Mouse (Mus musculus) thymus, adult 2 months (tissue): ENCODE results near the gene Acmsd. TPM values are rescaled to one million over a fixed set of nuclear protein-coding genes. Genes with fewer than 3 reads are reported as not detected.

Experiments
- DNase-seq: peaks from one replicate; pipeline ENCODE4 v3.0.0; 2021
- H3K27ac ChIP-seq: fragments of 200-500 bp; 2 replicates; pipeline ENCODE4 v1.5.1; 2012; ENCODE audit warnings: low read length, control low read depth; ENCODE audit not compliant: control insufficient read depth, insufficient read depth
- H3K27me3 ChIP-seq: fragments of 200-500 bp; 2 replicates; pipeline ENCODE4 v1.6.1; 2012; ENCODE audit warnings: mild to moderate bottlenecking, low read length, moderate library complexity, mixed read lengths; ENCODE audit not compliant: control insufficient read depth, insufficient read depth
- H3K36me3 ChIP-seq: fragments of 200-500 bp; 2 replicates; pipeline ENCODE4 v1.6.1; 2012; ENCODE audit warnings: mild to moderate bottlenecking, low read length, moderate library complexity; ENCODE audit not compliant: control insufficient read depth, insufficient read depth
- H3K4me1 ChIP-seq: fragments of 200-500 bp; replicated peaks from 2 replicates; pipeline ENCODE4 v1.6.1; 2012; ENCODE audit warnings: low read length; ENCODE audit not compliant: control insufficient read depth, insufficient read depth
- H3K4me3 ChIP-seq: fragments of 200-500 bp; 2 replicates; pipeline ENCODE4 v1.5.1; 2012; ENCODE audit warnings: mild to moderate bottlenecking, low read length, control low read depth, moderate library complexity; ENCODE audit not compliant: control insufficient read depth, insufficient read depth
- CTCF ChIP-seq: fragments of 200-500 bp; IDR thresholded peaks from 2 replicates; pipeline ENCODE4 v1.5.1; 2012; ENCODE audit warnings: mild to moderate bottlenecking, control low read depth, low read length, moderate library complexity, borderline replicate concordance; ENCODE audit not compliant: control insufficient read depth, poor library complexity, insufficient read depth; ENCODE audit errors: extremely low read depth
- POLR2A ChIP-seq: fragments of 200-500 bp; IDR thresholded peaks from 2 replicates; pipeline ENCODE4 v1.6.1; 2012; ENCODE audit warnings: mild to moderate bottlenecking, low read length, control low read depth, moderate library complexity; ENCODE audit not compliant: control insufficient read depth, poor library complexity, insufficient read depth; ENCODE audit errors: extremely low read depth
- WGBS: fragments of 180-500 bp; shearing (Covaris S2); methylation state at CpG from one replicate; pipeline ENCODE4 v1.1.7; 2018; 5-methylcytosine and 5-hydroxymethylcytosine counted together
- polyA plus RNA-seq: library from polyadenylated mRNA; depleted of rRNA; stranded (reverse); fragments of >200 nt; gene quantifications from 2 replicates; pipeline ENCODE4 v1.2.3, GENCODE M21; 2012; rRNA removed

Gene Acmsd
- polyA plus RNA-seq, 1 experiment, result 0.03 TPM

DNA sequence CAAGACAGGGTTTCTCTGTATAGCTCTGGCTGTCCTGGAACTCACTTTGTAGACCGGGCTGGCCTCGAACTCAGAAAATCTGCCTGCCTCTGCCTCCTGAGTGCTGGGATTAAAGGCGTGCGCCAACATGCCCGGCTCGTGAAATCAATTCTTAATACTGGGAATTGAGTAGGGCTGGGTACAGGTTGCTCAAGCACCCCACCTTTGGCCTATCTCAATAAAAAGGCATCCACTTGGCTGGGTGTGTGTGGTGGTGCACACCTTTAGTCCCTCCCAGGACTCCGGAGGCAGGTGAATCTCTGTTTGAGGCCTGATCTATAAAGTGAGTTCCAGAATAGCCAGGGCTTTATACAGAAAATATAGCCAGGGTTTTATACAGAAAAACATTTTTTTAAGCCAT, 79.5 kb downstream of the Acmsd start:
- Histone ChIP-seq H3K27me3 (no peaks in the 10 kb centered on the region), H3K4me1 (no peaks in the 10 kb centered on the region), H3K4me3 (no peak overlapping the region), H3K36me3 (peaks cover 11% of the 10 kb centered on the region), H3K27ac (no peak overlapping the region)
- TF ChIP-seq POLR2A, result no peak
- over 99% methylated on average over 7 of the region's 7 CpGs for WGBS
- DNase-seq, result no peak

DNA sequence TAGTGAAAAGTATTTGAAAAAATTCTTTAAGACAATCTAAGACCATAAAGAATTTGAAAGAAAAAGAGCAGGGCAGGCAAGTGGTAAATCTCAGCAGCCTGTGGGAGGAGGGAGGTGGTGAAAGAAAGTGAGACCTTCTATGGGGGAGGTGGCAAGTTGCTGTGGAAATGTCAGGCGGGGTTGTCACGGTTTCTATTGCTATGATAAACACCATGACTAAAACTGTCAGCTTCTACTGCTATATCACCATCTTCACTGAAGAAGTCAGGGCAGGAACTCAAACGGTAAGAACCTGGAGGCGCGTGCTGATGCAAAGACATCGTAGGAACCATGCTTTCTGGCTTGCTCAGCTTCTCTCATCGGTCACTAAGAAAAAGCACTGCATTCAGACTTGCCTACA, 83.7 kb downstream of the Acmsd start:
- Histone ChIP-seq H3K4me1 (no peaks in the 10 kb centered on the region), H3K4me3 (no peak overlapping the region), H3K27me3 (no peaks in the 10 kb centered on the region), H3K27ac (no peak overlapping the region), H3K36me3 (no peaks in the 10 kb centered on the region)
- no peak for DNase-seq
- no peak for TF ChIP-seq CTCF
- TF ChIP-seq POLR2A, result no peak
- 83% methylated on average over 7 of the region's 7 CpGs for WGBS

DNA sequence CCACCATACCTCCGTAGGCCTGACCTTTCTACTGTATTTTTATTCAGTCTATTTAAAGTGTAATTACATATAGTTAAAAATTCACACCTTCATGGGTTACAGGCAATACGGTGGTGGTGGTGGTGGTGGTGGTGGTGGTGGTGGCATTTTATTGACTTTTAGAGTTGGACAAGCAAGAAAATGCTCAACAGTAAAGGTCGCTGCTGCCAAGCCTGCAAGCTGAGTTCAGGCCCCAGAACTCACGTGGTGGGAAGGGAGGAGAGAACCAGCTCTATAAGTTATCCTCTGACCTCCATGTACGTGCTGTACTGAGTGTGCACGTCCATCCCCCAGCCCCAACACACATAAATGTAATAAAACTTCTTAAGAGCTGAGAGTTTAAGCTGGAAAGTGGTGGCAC, 87.2 kb downstream of the Acmsd start:
- no peak for DNase-seq
- H3K36me3 ChIP-seq, result no peaks in the 10 kb centered on the region
- H3K4me1 ChIP-seq, result no peaks in the 10 kb centered on the region
- 96% methylated on average over 6 of the region's 6 CpGs for WGBS
- no peak overlapping the region for H3K27ac ChIP-seq
- H3K4me3 ChIP-seq, result no peak overlapping the region
- H3K27me3 ChIP-seq, result no peaks in the 10 kb centered on the region
- no peak for TF ChIP-seq POLR2A
- no peak for TF ChIP-seq CTCF

Other genes starting within 250 kb of the Acmsd start
- 1.5 and 1.8 TPM in 2 replicates for gene Tmem163, start 49.9 kb upstream of the Acmsd start, polyA plus RNA-seq
- 46.8 and 50.0 TPM in 2 replicates for gene Ccnt2, start 44.8 kb downstream of the Acmsd start, polyA plus RNA-seq
- gene Map3k19, start 125.6 kb downstream of the Acmsd start, polyA plus RNA-seq, result 0.54 and 0.73 TPM in 2 replicates
- 35.7 and 37.3 TPM in 2 replicates for gene Rab3gap1, start 139.4 kb downstream of the Acmsd start, polyA plus RNA-seq